Mouse (Mus musculus) bone marrow macrophage, adult 2 months (primary cell): Measurements from ENCODE around the gene Creb5.

Experiments used
- CTCF ChIP-seq: IDR thresholded peaks from 2 replicates; pipeline ENCODE4 v1.5.1; 2012; ENCODE audit warnings: low read depth, mild to moderate bottlenecking, low read length, moderate library complexity
- POLR2A ChIP-seq: IDR thresholded peaks from 2 replicates; pipeline ENCODE4 v1.6.1; 2012; ENCODE audit warnings: mild to moderate bottlenecking, low read depth, low read length, borderline replicate concordance

DNA sequence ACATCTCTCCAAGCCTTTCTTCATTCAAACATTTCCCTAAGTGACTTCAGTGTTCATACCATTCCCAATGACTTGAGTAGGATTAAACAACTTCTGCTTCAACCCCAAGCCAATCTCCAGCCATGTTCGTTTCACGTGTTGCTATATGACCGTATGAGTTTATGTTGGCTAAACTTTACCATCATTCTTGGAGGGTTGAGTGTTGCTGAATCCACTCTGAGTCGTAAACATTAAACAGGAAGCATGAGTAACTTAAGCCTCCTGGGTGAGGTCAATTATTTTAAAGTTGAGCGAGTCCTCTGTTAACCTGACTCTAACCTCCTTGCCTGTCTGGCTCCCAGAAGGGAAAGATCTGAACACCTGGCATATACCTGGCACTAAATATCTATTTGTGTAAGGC, 334.2 kb downstream of the Creb5 start:
- TF ChIP-seq CTCF = no peak
- no peak for TF ChIP-seq POLR2A
